Mouse (Mus musculus) CD4-positive, CD25-positive, alpha-beta regulatory T cell, adult 2 months (primary cell): ENCODE results near the gene Tacc2.

ENCODE experiments used
- DNase-seq: peaks from one replicate; pipeline ENCODE4 v3.0.0-alpha.2; 2012; ENCODE audit warnings: low read depth, low spot score

Tacc2 gene

DNA sequence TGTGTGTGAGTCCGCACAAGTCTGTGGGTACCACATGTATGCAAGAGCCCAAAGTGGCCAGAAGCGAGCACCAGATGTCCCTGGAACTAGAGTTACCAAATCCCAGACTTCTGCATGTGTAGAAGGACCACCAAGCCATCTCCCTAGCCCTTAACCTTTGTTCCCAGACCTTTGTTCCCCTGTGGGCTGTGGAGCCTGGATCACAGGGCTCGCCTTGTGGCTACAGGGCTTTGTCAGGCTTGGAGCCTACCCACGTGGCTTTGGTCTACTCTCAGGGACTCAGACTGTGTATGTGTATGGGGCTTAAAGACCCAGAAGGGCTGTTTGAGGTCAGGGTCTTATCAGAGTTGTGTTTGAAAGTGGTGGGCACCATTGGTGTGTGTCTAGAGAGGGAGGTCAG lies 111.4 kb downstream of the Tacc2 start:
- no peak for DNase-seq

DNA sequence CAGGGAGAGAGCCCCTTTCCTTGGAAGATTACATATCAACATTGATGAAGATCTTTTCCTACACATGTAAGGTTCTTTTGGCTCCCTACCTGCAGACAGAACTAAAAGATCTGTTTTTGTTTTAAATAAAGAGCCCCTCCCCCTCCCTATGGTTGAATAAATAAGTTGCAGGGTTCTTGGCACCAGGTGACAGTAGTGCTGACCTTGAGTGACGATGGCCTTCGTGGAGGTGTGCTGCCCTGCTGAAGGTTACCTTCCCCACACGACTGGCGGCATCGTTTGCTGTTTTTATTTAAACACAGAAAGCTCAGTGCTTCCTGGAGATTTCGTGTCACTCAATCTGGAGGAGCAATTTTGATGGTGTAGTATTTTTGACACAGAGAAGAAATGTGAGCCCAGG lies 113.6 kb downstream of the Tacc2 start:
- DNase-seq: no peak

- DNase-seq: no peak
These were observed 114.7 kb downstream of the Tacc2 start for GRCm38 (mm10) chr7:130691931-130692330.

DNA sequence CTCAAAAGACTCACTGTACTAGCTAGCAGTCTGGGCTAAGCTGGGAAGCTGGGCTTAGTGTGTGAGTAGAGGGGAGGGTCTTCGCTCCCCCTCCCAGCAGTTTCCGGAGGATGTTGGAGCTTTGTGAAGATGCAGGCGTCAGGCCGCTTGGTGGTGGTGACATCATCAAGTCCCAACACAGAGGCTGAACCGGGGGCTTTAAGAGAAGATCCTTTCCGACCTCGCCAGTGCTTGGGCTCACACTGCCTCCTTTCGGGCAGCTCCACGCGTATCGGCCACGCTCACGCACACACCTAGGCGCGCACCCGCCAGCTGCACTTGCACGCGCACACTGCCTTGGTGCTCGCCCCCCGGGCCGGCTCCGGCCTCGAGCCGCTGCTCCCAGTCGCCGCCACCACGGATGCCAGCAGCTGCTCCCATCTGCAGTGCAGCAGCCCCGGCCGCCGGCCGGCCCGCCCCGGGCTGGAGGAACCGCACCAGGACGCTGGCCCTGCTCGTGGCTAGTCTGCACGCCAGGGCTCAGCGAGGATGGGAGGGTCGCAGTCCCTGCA lies 115.2 kb downstream of the Tacc2 start:
- peak; percentile 66 for DNase-seq

DNA sequence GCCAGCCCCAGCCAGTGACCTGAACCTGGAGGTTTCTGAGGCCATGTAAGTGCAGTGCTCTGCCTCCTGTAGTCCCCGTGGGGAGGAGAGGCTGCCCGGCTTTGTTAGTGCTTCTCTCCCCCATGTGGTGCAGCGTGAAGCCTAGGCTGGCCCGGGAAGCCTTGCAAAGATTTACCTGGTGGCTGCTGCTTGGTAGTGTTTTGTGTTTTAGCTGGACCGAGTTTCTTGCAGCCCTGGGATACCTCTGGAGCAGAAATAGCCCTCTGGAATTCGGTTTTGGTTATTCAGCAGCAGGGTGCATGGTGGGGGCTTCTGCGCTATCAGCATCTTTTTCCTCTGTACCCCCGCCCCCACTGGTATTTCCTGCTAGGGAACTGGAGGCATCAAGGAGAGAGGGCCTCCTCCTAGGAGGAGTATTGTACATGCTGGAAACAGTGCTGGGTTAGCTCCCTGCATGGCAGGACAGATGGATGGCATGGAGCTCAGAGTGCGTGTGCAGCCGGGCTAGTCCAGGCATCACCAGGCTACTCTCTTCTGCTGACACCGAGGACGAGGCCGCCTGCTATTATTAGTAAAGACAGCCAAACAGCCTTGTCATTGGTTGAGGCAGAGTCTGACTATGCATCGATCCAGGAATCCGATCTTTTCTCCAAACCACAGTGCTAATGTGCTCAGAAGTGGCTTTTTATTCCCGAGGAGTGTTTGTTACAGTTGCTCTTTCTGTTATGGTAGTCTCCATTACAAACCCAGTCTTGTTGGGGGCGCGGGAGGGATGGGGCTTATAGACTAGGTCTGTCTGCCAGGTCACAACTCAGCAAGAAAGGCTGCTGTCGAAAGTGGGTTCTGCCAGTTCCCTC lies 115.9 kb downstream of the Tacc2 start:
- DNase-seq: peak; percentile 47

GRCm38 (mm10) chr7:130693800-130694193 lies 116.6 kb downstream of the Tacc2 start:
- no peak for DNase-seq

- DNase-seq: no peak
These were observed 118.6 kb downstream of the Tacc2 start for GRCm38 (mm10) chr7:130695669-130696338.

DNA sequence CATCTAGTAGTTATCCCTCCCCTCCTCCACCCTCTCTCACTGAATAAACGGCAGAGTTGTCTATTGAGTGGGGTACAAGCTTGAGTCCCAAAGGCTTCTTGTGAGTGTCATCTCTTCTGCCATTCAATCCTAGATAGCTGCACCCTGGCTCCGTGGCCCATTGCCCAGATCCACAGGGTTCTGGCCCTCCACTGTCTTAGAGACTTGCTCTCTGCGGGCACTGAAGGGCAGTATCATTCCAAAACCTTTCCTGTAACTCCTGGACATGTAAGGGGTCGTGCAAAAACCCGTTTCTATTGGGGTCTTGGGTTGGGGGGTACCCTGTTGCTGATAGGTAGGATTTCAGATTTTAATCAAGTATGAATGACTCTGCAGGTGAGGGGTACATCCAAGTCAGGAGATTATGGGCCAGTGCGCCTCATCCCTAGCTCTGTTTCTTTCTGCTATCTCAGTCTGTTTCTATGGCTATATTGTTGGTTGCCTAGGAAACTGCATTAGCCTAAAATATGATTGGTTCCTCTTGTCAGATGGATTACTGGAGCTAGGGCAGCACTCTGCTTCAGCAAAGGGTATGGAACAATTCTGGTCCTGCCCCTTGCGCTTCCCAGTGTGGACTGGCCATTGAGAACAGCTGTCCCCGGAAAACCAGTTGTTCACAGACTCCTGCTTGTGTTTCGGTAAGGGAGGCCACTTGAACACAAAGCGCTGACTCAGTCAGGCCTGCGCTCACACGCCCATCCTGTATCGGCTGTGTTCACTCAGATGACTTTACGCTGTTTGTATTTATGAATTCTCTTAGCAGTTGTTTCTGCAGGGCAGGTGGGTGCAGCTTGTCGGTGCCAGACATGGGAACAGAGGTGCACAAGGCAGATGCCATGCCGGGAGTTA lies 119.4 kb downstream of the Tacc2 start:
- no peak for DNase-seq

DNA sequence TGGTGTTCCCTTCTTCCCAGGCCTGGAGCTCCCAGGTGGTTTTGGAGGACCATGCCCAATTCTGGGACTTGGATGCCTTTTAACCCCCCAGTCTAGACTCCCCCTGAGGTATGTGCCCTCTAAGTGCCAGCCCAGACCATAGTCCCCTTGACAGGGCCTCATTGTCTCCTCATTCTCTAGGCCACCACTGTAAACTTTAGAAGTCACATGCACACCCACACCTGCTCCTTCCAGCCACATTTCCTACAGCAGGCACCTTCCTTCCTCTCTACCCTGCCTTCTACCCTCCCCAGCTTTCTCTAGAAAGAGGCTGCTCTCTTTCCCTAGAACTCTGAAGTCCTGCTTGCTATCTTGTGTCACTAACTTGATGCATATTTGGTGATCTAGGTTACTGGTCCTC lies 121.2 kb downstream of the Tacc2 start:
- DNase-seq: no peak

DNA sequence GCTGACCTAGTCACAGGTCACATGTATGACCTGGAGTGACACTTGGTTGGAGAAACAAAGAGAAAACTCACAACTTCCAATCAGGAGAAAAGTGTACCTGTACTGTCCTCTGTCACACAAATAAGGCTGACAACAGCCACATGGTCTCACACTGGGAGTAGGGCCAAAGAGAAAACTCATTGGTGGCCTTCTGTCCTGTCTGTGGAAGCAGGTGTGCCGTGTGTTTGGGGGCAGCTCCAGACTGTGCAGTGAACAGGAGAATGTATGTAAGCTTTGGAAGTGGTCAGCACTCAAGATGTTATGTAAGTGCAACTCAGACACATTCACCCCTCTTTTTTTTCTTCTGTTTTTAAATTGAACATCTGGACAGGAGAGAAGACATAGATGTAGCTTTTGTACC lies 124.1 kb downstream of the Tacc2 start:
- no peak for DNase-seq

GRCm38 (mm10) chr7:130705230-130705629 lies 128.0 kb downstream of the Tacc2 start:
- no peak for DNase-seq

- no peak for DNase-seq
These were observed 131.7 kb downstream of the Tacc2 start for GRCm38 (mm10) chr7:130708940-130709339.

GRCm38 (mm10) chr7:130709372-130710274 lies 132.4 kb downstream of the Tacc2 start:
- DNase-seq: no peak

DNA sequence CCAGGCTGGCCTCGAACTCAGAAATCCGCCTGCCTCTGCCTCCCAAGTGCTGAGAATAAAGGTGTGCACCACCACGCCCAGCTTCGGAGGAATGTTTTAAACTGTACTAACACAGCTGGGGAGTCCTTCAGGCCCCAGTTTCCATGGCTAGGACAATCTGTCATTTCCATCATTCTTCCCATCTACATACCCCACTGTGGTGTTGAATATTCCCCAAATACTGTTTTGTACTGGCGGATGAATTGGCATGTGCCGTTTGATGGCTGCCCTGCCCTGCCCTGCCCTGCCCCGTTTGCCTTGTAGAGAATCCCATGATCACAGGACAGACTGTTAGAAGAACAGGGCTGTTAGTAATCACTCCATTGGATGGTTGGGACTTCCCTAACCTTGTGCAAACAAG lies 134.6 kb downstream of the Tacc2 start:
- DNase-seq: no peak

GRCm38 (mm10) chr7:130713319-130713718 lies 136.1 kb downstream of the Tacc2 start:
- no peak for DNase-seq

DNA sequence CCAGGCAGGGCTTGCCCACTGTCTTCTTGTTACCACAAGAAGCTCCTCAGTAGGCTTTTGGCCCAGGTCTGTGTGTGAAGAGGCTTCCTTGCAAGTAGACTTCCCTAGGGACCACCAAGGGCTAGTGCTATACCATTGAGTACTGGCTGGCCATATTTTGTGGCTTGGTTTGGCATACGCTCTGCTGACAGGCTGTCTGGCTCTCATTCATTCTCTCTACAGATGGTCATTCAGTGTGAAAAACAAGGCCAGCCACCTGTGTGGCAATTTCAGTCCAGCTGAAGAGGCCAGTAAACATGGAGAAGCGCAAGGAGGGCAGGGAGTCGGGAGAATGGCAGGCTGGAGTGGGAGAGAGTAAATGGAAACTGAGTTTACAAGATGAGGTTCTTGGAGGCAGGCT lies 138.2 kb downstream of the Tacc2 start:
- DNase-seq: no peak

DNA sequence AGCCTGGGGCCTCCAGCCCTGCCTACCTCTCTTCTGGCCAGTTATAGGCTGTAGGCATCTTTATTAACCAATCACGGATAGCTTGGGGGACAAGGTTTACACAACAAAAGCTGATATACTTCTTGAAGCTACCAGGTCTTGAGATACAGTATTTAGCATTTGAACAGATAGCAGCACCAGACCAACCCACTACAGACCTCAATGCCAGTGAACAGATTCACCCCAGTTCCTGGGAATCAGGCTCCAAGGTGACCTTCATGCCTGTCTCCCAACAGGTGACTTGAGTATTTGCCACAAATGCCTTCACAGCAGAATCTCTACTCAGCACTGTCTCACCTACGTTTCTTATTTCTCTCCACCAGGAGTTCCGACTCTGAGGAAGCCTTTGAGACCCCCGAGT lies 139.1 kb downstream of the Tacc2 start:
- no peak for DNase-seq

GRCm38 (mm10) chr7:130716989-130717388 lies 139.8 kb downstream of the Tacc2 start:
- DNase-seq: no peak

DNA sequence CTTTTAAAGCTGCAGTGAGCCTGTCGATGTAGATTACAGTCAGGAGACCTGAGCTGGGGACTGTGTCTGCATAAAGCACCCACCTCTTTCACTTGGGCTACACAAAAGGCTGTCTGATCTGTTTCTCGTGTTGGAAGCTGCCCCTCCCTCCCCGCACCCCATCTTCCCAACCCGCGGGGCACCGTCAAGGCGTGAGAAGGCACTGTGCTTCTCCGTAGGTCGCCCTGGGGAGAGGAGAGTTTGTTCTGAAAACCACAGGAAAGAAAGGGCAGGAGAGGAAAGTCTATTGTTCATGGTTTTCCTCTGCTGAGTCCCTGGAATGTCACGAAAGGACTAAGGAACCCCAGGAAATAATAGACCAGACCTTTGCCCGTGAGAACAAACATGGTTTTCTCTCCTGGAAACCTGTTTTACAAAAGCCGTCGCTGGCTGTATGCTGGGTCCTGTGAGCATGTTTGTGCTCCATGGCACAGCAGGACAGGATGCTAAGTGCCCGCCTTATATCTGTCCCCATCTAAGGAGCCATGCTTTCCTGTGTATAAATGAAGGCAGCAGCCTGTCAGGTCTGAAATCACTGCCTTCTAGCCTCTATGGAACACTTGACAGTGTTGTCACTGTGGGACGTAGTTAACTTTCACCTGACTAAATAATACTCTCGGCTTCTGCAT lies 142.8 kb downstream of the Tacc2 start:
- no peak for DNase-seq

- no peak for DNase-seq
These were observed 143.6 kb downstream of the Tacc2 start for GRCm38 (mm10) chr7:130720646-130721335.
